Mouse (Mus musculus): ENCODE data around the gene Slc7a4. TPM values are rescaled to one million over a fixed set of nuclear protein-coding genes. Genes with fewer than 3 reads are reported as not detected.

Slc7a4 gene
- polyA plus RNA-seq, 1 experiment from 2014 or later: 10.5 TPM

GRCm38 (mm10) chr16:17532271-17532670 is 50.7 kb downstream of the Slc7a4 start:
- no peak for ATAC-seq (replicated peaks; ENCODE audit: extremely low read depth, insufficient read depth, low FRiP score)
- H3K27ac ChIP-seq (ENCODE audit: low read length): no peak overlapping the region
- H3K27me3 ChIP-seq (ENCODE audit: control insufficient read depth, insufficient read depth, low read length): no peaks in the 10 kb centered on the region
- 0 out of 2 replicates have a peak, but pooled peaks cover 2% of the 10 kb centered on the region for H3K9me3 ChIP-seq (replicated peaks; ENCODE audit: control insufficient read depth, low read length)
- no peak overlapping the region for H3K4me2 ChIP-seq (ENCODE audit: low read depth, low read length)
- peaks cover 11% of the 10 kb centered on the region for H3K36me3 ChIP-seq (ENCODE audit: control insufficient read depth, insufficient read depth)
- H3K4me1 ChIP-seq (ENCODE audit: control insufficient read depth, insufficient read depth, low read length): peaks cover 13% of the 10 kb centered on the region
- WGBS: 54% methylated on average over 4 of the region's 4 CpGs
- H3K9ac ChIP-seq (ENCODE audit: low read length): no peak overlapping the region
- no peak overlapping the region for H3K4me3 ChIP-seq (ENCODE audit: low read length)

- Histone ChIP-seq H3K36me3 (ENCODE audit: control insufficient read depth, insufficient read depth) (peaks cover 24% of the 10 kb centered on the region), H3K9me3 (replicated peaks; ENCODE audit: control insufficient read depth, low read length) (no peaks in the 10 kb centered on the region), H3K4me1 (ENCODE audit: control insufficient read depth, insufficient read depth, low read length) (peaks cover 13% of the 10 kb centered on the region), H3K4me2 (ENCODE audit: low read depth, low read length) (peak within 1 kb of the TSS; percentile 89), H3K4me3 (ENCODE audit: low read length) (peak within 1 kb of the TSS; percentile 84), H3K27me3 (ENCODE audit: control insufficient read depth, insufficient read depth, low read length) (no peaks in the 10 kb centered on the region), H3K9ac (ENCODE audit: low read length) (peak within 1 kb of the TSS; percentile 86), H3K27ac (ENCODE audit: low read length) (peak within 1 kb of the TSS; percentile 96)
- under 1% methylated on average over 67 of the region's 67 CpGs for WGBS
- ATAC-seq (replicated peaks; ENCODE audit: extremely low read depth, insufficient read depth, low FRiP score): peak; percentile 95
Measured at GRCm38 (mm10) chr16:17530640-17531288, 52.2 kb downstream of the Slc7a4 start, which contains the start of gene Thap7. Gene Thap7 (minus strand): TSS chr16:17531136.

- peaks cover 13% of the 10 kb centered on the region for H3K4me1 ChIP-seq (ENCODE audit: control insufficient read depth, insufficient read depth, low read length)
- no peak for ATAC-seq (replicated peaks; ENCODE audit: extremely low read depth, insufficient read depth, low FRiP score)
- H3K9me3 ChIP-seq (replicated peaks; ENCODE audit: control insufficient read depth, low read length): no peaks in the 10 kb centered on the region
- H3K27ac ChIP-seq (ENCODE audit: low read length): peak overlapping the region; percentile 96
- H3K4me2 ChIP-seq (ENCODE audit: low read depth, low read length): peak overlapping the region; percentile 89
- peak overlapping the region; percentile 84 for H3K4me3 ChIP-seq (ENCODE audit: low read length)
- WGBS: 12% methylated on average over 17 of the region's 17 CpGs
- H3K27me3 ChIP-seq (ENCODE audit: control insufficient read depth, insufficient read depth, low read length): no peaks in the 10 kb centered on the region
- H3K36me3 ChIP-seq (ENCODE audit: control insufficient read depth, insufficient read depth): peaks cover 30% of the 10 kb centered on the region
- peak overlapping the region; percentile 86 for H3K9ac ChIP-seq (ENCODE audit: low read length)
Measured at GRCm38 (mm10) chr16:17529981-17530586, 52.9 kb downstream of the Slc7a4 start.

GRCm38 (mm10) chr16:17528276-17528675 is 54.7 kb downstream of the Slc7a4 start:
- no peaks in the 10 kb centered on the region for H3K9me3 ChIP-seq (replicated peaks; ENCODE audit: control insufficient read depth, low read length)
- H3K27ac ChIP-seq (ENCODE audit: low read length): no peak overlapping the region
- H3K4me1 ChIP-seq (ENCODE audit: control insufficient read depth, insufficient read depth, low read length): peaks cover 13% of the 10 kb centered on the region
- no peak for ATAC-seq (replicated peaks; ENCODE audit: extremely low read depth, insufficient read depth, low FRiP score)
- WGBS: 82% methylated on average over 13 of the region's 13 CpGs
- H3K27me3 ChIP-seq (ENCODE audit: control insufficient read depth, insufficient read depth, low read length): no peaks in the 10 kb centered on the region
- no peak overlapping the region for H3K4me3 ChIP-seq (ENCODE audit: low read length)
- H3K36me3 ChIP-seq (ENCODE audit: control insufficient read depth, insufficient read depth): peaks cover 40% of the 10 kb centered on the region
- H3K9ac ChIP-seq (ENCODE audit: low read length): no peak overlapping the region
- no peak overlapping the region for H3K4me2 ChIP-seq (ENCODE audit: low read depth, low read length)

- Histone ChIP-seq H3K9me3 (replicated peaks; ENCODE audit: control insufficient read depth, low read length) (no peaks in the 10 kb centered on the region), H3K27me3 (ENCODE audit: control insufficient read depth, insufficient read depth, low read length) (no peaks in the 10 kb centered on the region), H3K4me3 (ENCODE audit: low read length) (no peak overlapping the region), H3K4me2 (ENCODE audit: low read depth, low read length) (no peak overlapping the region), H3K27ac (ENCODE audit: low read length) (no peak overlapping the region), H3K36me3 (ENCODE audit: control insufficient read depth, insufficient read depth) (peaks cover 46% of the 10 kb centered on the region), H3K9ac (ENCODE audit: low read length) (no peak overlapping the region), H3K4me1 (ENCODE audit: control insufficient read depth, insufficient read depth, low read length) (peaks cover 13% of the 10 kb centered on the region)
- no peak for ATAC-seq (replicated peaks; ENCODE audit: extremely low read depth, insufficient read depth, low FRiP score)
Measured at GRCm38 (mm10) chr16:17527606-17528005, 55.4 kb downstream of the Slc7a4 start.

GRCm38 (mm10) chr16:17526223-17526622 is 56.8 kb downstream of the Slc7a4 start:
- no peaks in the 10 kb centered on the region for H3K27me3 ChIP-seq (ENCODE audit: control insufficient read depth, insufficient read depth, low read length)
- peaks cover 59% of the 10 kb centered on the region for H3K36me3 ChIP-seq (ENCODE audit: control insufficient read depth, insufficient read depth)
- H3K9ac ChIP-seq (ENCODE audit: low read length): no peak overlapping the region
- no peak overlapping the region for H3K27ac ChIP-seq (ENCODE audit: low read length)
- no peak for ATAC-seq (replicated peaks; ENCODE audit: extremely low read depth, insufficient read depth, low FRiP score)
- peaks cover 8% of the 10 kb centered on the region for H3K4me1 ChIP-seq (ENCODE audit: control insufficient read depth, insufficient read depth, low read length)
- no peaks in the 10 kb centered on the region for H3K9me3 ChIP-seq (replicated peaks; ENCODE audit: control insufficient read depth, low read length)
- no peak overlapping the region for H3K4me2 ChIP-seq (ENCODE audit: low read depth, low read length)
- H3K4me3 ChIP-seq (ENCODE audit: low read length): no peak overlapping the region
- 91% methylated on average over 6 of the region's 6 CpGs for WGBS

GRCm38 (mm10) chr16:17525524-17525923 is 57.5 kb downstream of the Slc7a4 start:
- no peak overlapping the region for H3K27ac ChIP-seq (ENCODE audit: low read length)
- H3K9me3 ChIP-seq (replicated peaks; ENCODE audit: control insufficient read depth, low read length): no peaks in the 10 kb centered on the region
- peaks cover 66% of the 10 kb centered on the region for H3K36me3 ChIP-seq (ENCODE audit: control insufficient read depth, insufficient read depth)
- H3K27me3 ChIP-seq (ENCODE audit: control insufficient read depth, insufficient read depth, low read length): no peaks in the 10 kb centered on the region
- H3K4me1 ChIP-seq (ENCODE audit: control insufficient read depth, insufficient read depth, low read length): peaks cover 8% of the 10 kb centered on the region
- WGBS: 74% methylated on average over 3 of the region's 3 CpGs
- H3K9ac ChIP-seq (ENCODE audit: low read length): no peak overlapping the region
- H3K4me2 ChIP-seq (ENCODE audit: low read depth, low read length): no peak overlapping the region
- no peak for ATAC-seq (replicated peaks; ENCODE audit: extremely low read depth, insufficient read depth, low FRiP score)
- H3K4me3 ChIP-seq (ENCODE audit: low read length): no peak overlapping the region

- WGBS: 94% methylated on average over 11 of the region's 11 CpGs
- ATAC-seq (replicated peaks; ENCODE audit: extremely low read depth, insufficient read depth, low FRiP score): no peak
- Histone ChIP-seq H3K4me2 (ENCODE audit: low read depth, low read length) (no peak overlapping the region), H3K27ac (ENCODE audit: low read length) (no peak overlapping the region), H3K27me3 (ENCODE audit: control insufficient read depth, insufficient read depth, low read length) (no peaks in the 10 kb centered on the region), H3K9me3 (replicated peaks; ENCODE audit: control insufficient read depth, low read length) (no peaks in the 10 kb centered on the region), H3K36me3 (ENCODE audit: control insufficient read depth, insufficient read depth) (peaks cover 68% of the 10 kb centered on the region), H3K9ac (ENCODE audit: low read length) (no peak overlapping the region), H3K4me1 (ENCODE audit: control insufficient read depth, insufficient read depth, low read length) (no peaks in the 10 kb centered on the region), H3K4me3 (ENCODE audit: low read length) (no peak overlapping the region)
Measured at GRCm38 (mm10) chr16:17524156-17524555, 58.9 kb downstream of the Slc7a4 start.
